Mouse (Mus musculus): ENCODE data around the gene Slc25a22.
"Not testable (repeated sequence)": the region's sequence is repeated elsewhere in the genome, so short reads cannot be mapped to it uniquely, and the experiment has no call there.

The Slc25a22 gene

DNA sequence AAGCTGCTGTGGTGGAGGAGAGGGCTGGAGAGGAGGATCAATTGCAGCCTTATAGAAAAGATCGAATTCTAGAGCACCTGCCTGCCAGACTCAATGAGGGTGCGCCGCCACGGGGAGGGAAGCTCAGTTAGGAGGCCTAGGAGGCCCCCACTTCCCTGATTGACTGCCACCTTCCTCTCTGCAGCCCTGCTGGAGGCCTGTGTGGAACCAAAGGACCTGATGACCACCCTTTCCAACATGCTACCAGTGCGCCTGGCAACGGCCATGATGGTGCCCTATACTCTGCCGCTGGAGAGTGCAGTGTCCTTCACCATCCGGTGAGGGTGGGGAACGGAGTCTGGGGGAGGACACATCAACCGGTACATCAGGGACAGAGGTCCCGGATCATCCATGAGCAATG, 21.0 kb upstream of the Slc25a22 start:
- in situ Hi-C loops (cut with MboI), result no loop called here

DNA sequence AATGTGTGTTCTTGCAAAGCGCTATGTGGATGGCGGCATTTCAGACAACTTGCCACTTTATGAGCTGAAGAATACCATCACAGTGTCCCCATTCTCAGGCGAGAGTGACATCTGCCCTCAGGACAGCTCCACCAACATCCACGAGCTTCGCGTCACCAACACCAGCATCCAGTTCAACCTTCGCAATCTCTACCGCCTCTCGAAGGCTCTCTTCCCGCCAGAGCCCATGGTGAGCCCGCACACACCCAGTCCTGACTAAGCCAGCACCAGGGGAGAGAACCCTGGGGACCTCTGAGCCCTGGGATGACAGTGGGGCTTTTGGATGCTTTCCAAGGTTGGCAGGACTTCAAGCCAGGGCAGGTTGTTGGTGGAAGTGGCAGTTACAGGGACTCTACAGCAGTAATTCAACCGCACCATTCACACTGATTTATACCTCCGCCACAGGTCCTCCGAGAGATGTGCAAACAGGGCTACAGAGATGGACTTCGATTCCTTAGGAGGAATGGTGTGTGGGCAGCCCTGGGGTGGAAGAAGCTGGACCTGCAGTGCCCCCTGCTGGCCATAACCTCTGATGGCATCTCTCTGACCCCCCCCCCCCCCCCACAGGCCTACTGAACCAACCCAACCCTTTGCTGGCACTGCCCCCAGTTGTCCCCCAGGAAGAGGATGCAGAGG, 20.4 kb upstream of the Slc25a22 start:
- in situ Hi-C loops (cut with MboI), result no loop called here

DNA sequence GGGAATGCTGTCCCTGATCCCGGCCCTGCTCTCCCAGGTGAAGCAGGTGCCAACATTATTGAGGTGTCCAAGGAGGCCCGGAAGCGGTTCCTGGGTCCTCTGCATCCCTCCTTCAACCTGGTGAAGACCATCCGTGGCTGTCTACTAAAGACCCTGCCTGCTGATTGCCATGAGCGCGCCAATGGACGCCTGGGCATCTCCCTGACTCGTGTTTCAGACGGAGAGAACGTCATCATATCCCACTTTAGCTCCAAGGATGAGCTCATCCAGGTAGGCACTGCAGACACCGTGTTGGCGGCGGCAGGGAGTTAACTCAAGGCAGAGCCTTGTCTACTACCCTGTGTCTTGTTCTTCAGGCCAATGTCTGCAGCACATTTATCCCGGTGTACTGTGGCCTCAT, 19.5 kb upstream of the Slc25a22 start:
- in situ Hi-C loops (cut with MboI), result no loop called here

DNA sequence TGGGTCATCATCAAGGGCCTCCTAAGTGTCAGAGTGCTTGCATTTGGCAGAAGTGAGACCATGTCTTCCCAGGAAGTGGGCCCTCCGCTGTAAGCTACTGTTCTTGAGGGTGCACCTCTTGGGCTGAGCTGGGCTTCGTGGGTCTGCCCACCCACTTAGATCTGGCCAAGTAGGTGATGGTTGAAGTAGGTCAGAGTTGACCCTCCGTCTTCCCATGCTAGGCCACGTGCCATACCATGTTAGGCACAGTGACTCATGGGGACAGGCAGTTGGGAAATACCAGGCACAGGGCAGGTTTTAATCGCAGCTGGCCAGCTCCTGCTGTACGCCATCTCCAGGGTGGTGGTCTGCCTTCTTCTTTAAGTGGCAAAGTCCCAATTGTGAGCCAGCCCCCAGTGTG, 19.0 kb upstream of the Slc25a22 start:
- in situ Hi-C loops (cut with MboI), result no loop called here

DNA sequence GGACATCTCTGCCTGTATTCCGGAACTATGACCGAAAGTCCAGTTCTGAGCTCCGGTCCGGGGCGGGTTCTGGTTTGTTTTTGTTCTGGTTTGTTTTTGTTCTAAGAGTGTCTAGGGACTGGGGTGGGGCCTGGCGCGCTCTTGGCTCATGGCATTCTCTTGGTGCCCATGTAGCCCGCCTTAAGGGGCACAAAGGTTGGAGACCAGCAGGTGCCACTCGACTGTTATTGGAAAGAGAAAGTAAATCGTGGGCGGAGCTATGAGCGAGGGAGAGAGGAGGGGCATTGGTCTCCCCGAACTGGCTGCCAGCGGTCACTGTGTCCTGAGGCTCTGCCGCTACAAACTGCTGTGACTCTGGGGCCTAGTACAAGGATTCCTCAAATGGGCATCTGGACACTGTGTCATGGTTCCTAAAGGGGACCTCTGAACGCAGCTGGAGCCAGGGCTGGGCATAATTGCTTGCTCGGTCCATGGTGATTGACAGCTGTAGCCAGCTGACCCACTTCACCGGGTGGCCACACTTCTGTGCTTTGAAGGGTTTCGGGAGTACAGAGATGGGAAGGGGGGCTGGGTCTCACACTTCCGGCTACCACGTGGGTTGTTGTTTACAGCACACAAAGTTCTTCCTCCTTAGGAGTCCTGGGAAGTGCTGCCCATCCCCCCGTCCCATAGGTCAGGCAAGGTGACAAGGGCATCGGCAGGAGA, 18.1 kb upstream of the Slc25a22 start:
- in situ Hi-C loops (cut with MboI), result no loop called here

DNA sequence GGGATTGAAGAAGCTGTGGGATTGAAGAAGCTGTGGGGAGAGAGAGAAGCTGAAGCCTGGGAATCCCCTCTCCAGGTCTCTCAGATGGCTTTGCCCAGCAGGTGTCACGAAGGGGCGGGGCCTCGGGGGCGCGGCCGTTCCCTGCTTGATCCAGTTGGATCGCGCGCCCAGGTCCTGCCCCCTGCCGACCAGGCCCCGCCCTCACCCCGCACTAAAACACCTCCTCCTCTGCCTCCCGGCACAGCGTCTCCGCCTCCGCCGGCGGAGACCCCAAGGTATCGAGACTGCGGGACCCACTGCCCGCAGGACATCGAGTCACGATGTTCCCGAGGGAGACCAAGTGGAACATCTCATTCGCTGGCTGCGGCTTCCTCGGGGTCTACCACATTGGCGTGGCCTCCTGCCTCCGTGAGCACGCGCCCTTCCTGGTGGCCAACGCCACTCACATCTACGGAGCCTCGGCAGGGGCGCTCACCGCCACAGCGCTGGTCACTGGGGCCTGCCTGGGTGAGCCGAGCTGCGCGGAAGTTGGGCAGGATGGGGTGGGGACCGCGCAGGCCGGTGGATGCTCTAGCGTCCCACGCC, 17.4 kb upstream of the Slc25a22 start, which contains the start of gene Pnpla2:
TSS of gene Pnpla2 (plus strand) at position 232 of the 585 bp plus-strand sequence.
- in situ Hi-C loops (cut with MboI), result no loop called here

DNA sequence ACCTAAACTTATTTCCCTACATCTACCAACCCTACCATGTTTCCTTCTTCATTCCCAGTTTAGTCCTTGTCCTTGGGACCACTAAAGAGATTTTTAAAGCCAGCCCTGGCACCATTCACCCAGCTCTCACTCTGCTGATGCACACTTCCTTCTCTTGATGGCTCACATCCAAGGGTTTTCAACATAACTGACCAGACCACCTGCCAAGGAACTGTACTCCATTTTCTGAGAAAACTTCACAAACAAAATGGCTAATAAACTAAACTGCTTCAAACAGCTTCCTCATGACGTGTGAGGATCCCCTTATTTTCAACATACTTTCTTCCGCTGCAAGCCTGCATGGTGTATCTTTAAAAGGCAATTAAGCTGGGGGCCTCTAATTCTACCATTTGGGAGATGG, 15.9 kb upstream of the Slc25a22 start:
- in situ Hi-C loops (cut with MboI), result no loop called here

DNA sequence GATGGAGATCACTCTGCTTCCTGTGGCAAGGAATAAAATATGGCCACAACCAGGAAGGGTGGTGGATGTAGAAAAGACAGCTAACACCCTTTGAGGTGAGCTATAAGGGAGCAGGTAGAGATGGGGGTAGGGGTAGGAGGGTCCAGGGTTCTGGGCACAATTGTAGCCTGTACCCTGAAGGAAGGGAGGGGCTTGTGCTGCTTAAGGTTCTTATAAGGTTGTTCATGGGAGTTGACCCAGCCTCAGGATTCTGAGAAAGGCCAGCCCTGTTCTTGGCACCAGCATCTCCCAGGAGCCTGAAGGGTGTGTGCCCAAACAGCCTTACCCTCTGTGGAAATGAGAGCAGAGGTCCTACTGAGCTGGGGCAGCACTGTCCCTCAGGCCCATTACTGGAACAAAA, 14.2 kb upstream of the Slc25a22 start:
- in situ Hi-C loops (cut with MboI), result no loop called here

DNA sequence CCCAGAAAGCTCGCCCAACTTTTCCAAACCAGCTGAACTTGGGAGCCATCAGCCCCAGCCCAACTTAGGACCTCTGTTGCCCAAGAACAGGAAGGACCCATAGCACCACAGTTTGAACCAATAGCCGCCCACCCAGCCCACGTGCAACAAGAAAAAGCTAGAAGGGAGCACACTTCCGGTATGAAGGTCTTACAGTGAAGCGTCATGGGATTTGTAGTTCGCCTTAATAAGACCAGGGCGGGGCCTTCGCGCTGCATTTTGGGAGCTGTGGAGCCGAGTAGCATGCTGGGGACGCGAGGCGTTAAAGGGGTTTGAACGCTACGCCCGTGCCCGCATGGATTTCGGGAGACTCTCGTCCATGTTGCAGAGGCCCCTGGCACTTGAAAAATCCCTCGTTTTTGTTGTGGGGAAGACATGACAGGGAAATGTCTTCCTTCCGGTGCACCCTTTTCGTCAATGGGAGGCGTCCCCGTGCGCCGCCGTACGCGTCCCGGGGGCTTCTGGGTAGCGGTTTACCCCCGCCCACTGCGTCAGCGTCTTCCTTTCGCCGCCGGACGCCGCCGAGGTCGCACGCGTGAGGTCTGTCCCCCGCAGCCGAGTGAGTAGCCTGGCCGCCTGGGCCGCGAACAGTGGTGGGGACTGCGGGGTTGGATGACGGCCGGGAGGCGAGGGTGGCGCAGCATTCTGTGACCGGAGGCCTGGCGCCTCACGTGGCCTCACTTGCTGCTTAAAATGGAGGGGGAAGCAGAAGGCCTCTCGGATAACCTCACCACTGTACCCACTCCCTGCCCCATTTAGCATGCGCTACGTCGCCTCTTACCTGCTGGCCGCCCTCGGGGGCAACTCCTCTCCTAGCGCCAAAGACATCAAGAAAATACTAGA, 9.7 kb upstream of the Slc25a22 start, which contains the start of gene Rplp2:
TSS of gene Rplp2 (plus strand) at position 261 of the 882 bp plus-strand sequence.
- in situ Hi-C loops (cut with MboI), result no loop called here

DNA sequence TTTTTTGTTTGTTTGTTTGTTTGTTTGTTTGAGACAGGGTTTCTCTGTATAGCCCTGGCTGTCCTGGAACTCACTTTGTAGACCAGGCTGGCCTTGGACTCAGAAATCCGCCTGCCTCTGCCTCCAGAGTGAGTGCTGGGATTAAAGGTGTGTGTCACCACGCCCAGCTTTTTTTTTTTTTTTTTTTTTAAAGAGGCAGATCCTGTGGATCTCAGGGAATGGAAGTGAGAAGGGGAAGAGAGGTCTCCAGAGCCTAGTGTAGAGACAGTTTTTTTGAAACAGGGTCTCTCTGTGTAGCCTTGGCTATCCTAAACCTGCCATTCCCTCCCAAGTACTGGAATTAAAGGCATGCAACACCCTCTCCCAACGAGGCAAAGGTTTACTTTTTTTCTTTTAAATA, 8.7 kb upstream of the Slc25a22 start:
- in situ Hi-C loops (cut with MboI), result not testable (repeated sequence)

DNA sequence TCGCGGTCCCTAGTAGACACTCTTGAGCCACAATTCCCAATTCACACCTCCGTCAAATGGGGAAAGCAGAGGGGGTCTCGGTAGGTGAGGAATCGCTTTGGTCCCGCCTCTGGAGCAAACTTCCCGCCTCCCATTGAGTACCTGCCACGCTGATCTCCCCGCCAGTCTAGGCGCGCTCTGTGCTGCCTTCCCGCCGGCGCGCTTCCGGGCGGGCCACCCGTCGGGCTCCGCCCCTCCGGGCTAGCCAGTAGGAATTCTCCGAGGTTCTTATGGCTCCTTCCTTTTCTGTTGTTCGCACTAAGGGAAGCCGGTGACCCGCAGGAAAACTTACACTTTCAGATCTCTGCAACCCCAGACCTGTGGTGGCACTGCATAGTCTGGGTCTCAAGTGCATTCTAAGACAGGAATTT, 6.1 kb upstream of the Slc25a22 start, which contains the start of gene Pidd1:
TSS of gene Pidd1 (minus strand) at position 198 of the 410 bp plus-strand sequence.
- in situ Hi-C loops (cut with MboI), result no loop called here

DNA sequence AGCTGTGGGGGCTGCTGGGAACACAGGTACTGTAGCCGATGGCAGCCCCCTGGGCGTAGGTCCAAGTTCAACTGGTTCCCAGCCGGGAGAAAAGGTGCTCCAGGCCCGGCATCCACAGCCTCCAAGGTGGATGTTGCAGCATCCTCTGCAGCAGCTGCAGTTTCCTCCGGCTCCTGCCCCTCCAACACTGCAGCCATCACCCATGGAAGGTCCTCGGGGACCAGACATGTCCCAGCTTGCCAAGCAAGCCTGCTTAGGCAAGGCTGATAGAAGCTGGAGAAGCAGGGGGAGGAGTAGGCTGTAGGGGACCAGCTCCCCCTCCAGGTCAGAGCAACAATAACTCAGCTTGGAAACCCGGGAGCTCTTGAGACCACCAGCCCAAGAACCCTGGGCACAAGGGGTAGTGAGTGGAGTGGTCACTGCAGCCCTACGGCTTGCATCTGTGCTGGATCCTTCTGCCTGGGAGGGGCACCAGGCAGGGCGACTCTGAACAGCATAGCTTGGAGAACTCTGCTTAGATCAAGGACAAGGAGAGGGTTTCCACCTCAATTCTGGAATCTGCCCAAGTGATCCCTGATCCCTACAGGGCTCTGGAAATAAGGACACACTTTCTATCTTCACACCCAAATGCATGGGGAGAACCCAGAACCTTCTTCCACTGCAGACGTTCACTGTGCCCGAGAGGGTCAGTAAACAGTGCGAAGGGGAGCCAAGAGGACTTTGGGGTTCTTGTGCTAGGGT, 5.6 kb upstream of the Slc25a22 start:
- in situ Hi-C loops (cut with MboI), result no loop called here

DNA sequence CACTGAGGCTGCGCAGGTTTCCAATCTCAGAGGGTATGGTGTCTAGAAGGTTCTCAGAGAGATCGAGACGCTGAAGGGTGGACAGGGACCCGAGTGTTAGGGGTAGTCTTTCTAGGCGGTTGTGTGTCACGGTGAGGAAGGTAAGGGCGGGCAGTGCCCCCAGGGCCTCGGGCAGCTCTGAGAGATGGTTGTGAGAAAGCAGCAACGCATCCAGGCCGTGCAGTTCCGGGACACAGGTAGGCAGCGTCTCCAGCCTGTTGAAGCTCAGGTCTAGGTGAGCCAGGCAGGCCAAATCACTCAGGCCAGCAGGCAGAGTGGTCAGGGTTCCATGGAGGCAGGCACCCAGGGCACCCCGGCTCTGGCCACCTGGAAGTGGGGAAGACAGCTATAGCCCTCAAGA, 4.5 kb upstream of the Slc25a22 start:
- in situ Hi-C loops (cut with MboI), result no loop called here

DNA sequence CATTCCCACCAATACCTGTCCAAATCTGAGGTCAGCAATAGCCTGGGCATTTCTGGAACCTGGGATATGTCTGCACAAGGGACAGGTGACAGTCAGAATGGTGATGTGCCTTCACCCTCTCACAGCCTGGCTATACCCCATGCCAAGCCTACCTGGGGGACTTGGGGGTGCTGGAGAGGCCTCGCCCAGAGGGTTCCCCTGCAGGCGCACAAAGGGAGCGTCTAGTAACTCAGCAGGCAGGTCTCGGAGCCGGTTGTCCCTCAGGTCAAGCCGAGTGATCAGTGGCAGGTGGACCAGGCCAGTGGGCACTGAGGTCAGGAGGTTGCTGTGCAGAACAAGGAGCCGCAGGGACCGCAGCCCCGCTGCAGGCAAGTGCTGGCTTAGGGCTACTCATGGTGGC, 3.8 kb upstream of the Slc25a22 start:
- in situ Hi-C loops (cut with MboI), result no loop called here

DNA sequence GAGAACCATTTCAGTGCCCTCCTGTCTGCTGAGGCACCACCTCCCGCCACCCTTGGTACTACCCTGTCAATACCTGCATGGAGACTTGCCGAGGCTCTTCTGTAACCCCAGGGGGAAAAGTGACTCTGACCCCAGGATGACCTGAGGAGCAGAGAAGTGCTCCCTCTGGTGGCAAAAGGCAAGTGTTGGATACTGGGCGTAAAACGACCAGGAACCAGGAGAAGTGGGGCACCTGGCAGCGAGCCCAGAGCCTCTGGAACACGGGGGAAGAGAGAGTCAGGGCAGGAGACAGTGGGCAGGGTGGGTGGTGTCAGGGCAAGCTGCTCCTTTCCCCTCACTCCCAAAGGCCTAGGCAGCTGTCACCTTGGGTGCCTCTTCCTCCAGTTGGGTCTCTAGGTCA, 2.9 kb upstream of the Slc25a22 start:
- in situ Hi-C loops (cut with MboI), result no loop called here

DNA sequence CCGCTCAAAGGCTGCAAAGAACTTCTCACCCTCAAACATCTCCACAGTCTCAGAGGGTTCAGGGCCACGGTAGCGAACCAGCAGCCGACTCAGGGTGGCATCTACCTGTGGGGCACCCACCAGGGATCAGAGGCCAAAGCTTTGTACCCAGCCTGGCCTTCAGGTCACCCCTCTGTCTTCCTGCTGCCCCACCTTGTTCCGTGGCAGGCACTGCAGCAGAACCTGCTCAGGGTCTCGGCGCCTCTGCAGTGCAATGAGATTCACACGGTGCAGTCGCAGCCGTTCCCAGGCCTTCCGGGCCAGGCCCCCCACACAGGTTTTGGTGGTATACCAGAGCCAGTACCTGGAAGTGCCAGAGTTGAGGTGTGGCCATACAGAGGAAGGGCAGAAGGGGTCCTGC, 2.1 kb upstream of the Slc25a22 start:
- in situ Hi-C loops (cut with MboI), result no loop called here

DNA sequence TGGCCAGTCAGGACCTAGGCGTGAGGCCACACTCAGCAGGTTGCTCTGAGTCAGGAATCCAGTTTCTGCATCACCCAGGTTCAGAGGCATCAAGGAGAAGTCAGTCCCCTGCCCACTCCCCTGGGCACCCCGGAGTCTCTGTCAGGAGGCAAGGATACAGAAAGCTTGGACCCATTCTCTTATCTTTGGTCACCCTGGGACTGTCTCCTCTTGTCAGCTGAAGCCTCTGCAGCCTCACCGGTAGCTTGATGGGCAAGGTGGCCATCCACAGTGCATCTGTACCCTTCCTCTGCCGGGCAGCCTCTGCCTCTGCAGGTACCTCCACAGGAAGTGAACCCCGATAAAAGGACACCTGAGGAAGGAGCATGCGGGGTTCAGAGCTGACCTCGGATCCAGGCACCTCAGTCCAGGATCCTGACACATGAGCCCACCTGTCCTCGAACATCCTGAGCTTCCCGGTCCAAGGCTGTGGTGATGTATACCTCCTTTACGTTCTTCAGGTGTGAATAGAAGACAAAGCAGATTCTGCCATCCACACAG, 1.5 kb upstream of the Slc25a22 start:
- in situ Hi-C loops (cut with MboI), result no loop called here

DNA sequence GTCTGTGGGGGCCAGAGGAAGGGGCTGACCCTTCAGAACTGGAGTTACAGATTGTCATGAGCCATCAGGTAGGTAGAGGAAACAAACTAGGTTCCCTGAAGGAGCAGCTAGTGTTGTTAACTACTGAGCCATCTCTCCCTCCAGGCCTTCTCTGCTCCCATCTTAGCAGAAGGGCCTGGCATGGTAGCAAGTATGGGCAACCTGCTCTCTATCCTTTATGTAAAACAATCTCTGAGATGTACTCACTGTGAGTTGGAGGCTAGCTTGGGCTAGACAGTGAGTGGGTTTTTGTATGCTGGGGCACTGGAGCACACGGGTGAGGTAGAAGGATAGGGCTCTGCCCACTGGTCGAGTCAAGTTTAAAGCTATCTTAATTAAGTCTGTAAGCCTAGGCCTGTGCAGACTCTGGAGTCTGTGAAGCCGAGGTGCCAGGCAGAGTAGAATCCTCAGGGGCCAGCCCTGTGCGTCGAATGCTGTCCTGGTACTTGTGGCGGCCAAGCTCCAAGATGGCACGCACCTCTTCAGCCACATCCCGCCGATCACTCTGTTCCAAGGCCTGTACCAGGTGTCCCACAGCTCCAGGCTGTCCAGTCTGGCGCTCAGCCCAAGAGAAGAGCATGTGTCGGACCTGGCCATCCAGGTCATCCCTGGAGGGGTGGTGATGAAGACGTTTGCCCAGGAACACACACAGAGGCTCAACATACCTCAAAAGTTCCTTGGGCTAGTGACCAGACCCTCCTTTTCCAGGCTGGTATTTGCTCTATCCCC, 693 bp upstream of the Slc25a22 start:
- in situ Hi-C loops (cut with MboI), result no loop called here

DNA sequence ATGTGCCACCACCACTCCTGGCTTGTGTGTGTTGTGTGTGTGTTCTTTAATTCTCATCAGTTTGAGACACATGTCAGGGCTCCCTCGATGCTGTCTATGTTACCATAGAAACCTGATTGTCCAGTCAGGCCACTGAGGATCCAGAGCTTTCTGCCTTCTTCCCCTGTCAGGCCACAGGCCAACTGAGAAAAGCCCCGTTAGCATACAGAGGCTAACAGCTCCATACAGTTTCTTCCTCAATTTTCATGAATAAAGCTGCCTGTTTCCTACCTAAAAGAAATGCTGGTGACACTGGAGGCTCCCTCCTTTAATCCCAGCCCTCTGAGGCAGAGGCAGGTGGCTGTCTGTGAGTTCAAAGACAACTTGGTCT, 1.2 kb downstream of the Slc25a22 start:
- in situ Hi-C loops (cut with MboI), result no loop called here

DNA sequence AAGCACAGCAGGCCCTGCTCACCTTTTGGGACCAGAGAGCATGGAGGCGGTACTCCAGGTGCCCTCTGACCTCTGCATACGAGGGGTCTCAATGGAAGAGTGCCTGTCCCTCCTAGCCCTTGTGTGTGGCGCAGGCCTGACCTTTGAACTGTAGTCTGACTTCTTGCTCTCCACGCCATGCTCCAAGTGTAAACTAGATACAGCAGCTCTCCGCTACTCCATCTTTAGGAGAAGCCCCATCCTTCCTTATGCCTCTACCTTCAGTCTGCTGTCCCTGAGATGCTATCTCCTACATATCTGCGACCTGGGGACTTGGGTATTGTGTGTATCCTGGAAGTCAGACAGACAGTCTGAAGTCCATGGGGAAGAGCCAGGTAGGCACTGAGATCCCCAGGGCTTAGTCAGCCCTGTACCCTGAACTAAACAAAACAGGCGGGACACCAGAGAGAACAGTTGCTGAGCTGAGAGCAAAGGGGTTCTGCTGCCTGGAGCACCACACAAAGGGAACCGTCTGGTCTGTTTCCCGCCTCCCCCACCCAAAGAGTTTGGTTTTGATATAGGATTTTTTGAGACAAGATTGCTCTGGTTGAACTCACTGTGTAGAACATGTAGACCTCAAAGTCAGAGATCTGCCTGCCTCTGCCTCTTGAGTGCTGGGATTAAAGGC, 1.7 kb downstream of the Slc25a22 start:
- in situ Hi-C loops (cut with MboI), result no loop called here

Measured in mature B cell (primary cell).